Mouse (Mus musculus): ENCODE measurements around the gene Acsm3. TPM values are rescaled to one million over a fixed set of nuclear protein-coding genes. Genes with fewer than 3 reads are reported as not detected.

Gene Acsm3
- polyA plus RNA-seq, 1 experiment from 2014 or later = not detected

DNA sequence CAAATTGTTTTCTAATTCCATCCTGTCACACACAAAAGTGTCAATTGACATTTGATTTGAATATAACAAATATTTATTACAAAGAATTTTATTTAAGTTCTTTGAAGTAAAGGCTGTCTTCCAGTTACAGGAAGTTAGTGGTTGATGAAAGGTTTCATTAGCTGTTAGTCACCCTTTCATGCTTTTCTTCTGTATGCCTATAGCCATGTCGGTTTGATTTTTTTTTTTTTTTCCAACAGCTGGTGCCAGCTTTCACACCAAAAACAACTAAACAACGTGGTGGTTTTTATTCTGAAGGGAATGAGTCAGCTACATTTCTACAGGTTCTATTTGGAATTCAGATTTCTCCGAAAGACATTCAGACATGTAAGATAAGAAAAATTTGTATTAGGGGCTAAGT, 40.3 kb downstream of the Acsm3 start:
- Histone ChIP-seq H3K27ac (replicated peaks) (no peak overlapping the region), H3K36me3 (0 out of 2 replicates have a peak, but pooled peaks cover 2% of the 10 kb centered on the region), H3K4me3 (replicated peaks) (no peak overlapping the region), H3K9ac (replicated peaks) (no peak overlapping the region), H3K4me2 (no peak overlapping the region), H3K9me3 (replicated peaks) (no peaks in the 10 kb centered on the region), H3K27me3 (replicated peaks) (no peaks in the 10 kb centered on the region), H3K4me1 (no peaks in the 10 kb centered on the region)
- 90% methylated on average over 3 of the region's 3 CpGs for WGBS
- ATAC-seq (ENCODE audit: low FRiP score) = no peak

DNA sequence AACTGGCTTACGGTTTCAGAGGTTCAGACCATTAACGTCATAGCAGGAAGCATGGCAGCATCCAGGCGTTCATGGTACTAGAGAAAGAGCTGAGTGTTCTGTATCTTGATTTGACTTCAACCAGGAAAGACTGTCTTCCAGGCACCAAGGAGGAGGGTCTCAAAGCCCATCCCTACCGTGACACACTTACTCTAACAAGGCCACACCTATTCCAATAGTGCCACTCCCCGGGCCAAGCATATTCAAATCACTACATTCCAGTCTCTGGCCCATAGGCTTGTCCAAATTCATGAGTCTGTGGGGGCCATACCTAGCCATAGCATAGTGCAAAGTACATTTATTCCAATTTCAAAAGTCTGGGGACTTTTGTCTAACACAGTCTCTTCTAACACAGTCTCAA, 46.7 kb downstream of the Acsm3 start:
- Histone ChIP-seq H3K36me3 (0 out of 2 replicates have a peak, but pooled peaks cover 2% of the 10 kb centered on the region), H3K4me1 (no peaks in the 10 kb centered on the region), H3K4me2 (no peak overlapping the region), H3K9ac (replicated peaks) (no peak overlapping the region), H3K9me3 (replicated peaks) (no peaks in the 10 kb centered on the region), H3K27ac (replicated peaks) (no peak overlapping the region), H3K4me3 (replicated peaks) (no peak overlapping the region), H3K27me3 (replicated peaks) (no peaks in the 10 kb centered on the region)
- ATAC-seq (ENCODE audit: low FRiP score) = no peak
- WGBS = 93% methylated on average over 5 of the region's 5 CpGs

DNA sequence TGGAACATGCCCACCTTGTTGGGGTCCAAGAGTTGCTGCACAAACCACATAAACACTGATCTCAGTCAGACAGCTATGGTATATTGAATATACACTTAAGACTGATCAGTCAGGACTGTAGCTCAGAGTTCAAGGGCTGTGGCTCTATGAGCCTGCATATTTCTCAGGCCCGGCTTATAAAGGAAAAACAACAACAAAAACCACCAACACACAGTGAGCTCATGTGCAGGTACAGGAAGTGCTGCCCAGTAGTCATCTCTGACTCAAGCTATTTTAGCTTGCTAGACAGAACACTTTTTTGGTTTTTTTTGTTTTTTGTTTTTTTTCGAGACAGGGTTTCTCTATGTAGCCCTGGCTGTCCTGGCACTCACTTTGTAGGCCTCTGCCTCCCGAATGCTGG, 48.0 kb downstream of the Acsm3 start:
- 92% methylated on average over 3 of the region's 3 CpGs for WGBS
- ATAC-seq (ENCODE audit: low FRiP score) = no peak
- no peak overlapping the region for H3K27ac ChIP-seq (replicated peaks)
- no peak overlapping the region for H3K4me2 ChIP-seq
- H3K36me3 ChIP-seq = 0 out of 2 replicates have a peak, but pooled peaks cover 2% of the 10 kb centered on the region
- no peak overlapping the region for H3K9ac ChIP-seq (replicated peaks)
- no peaks in the 10 kb centered on the region for H3K4me1 ChIP-seq
- H3K4me3 ChIP-seq (replicated peaks) = no peak overlapping the region
- H3K27me3 ChIP-seq (replicated peaks) = no peaks in the 10 kb centered on the region
- no peaks in the 10 kb centered on the region for H3K9me3 ChIP-seq (replicated peaks)

DNA sequence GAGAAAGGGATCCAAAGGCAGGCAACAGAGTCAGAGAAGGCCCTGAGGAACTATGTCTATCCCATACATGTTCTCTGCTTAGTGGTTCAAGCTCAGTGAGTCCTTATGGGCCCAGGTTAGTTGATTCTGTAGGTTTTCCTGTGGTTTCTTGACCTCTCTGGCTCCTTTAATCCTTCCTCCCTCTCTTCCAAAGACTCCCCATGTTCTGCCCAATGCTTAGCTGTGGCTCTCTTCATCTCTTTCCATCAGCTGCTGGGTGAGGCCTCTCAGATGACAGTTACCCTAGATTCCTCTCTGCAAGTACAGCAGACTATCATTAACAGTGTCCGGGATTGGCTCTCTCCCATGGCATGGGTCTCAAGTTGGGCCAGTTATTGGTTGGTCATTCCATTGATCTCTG, 74.6 kb downstream of the Acsm3 start:
- no peaks in the 10 kb centered on the region for H3K4me1 ChIP-seq
- H3K27ac ChIP-seq (replicated peaks) = no peak overlapping the region
- H3K9ac ChIP-seq (replicated peaks) = no peak overlapping the region
- no peak overlapping the region for H3K4me3 ChIP-seq (replicated peaks)
- no peak overlapping the region for H3K4me2 ChIP-seq
- no peaks in the 10 kb centered on the region for H3K9me3 ChIP-seq (replicated peaks)
- no peaks in the 10 kb centered on the region for H3K27me3 ChIP-seq (replicated peaks)
- WGBS = 100% methylated on average over 1 of the region's 1 CpGs
- ATAC-seq (ENCODE audit: low FRiP score) = no peak
- no peaks in the 10 kb centered on the region for H3K36me3 ChIP-seq

DNA sequence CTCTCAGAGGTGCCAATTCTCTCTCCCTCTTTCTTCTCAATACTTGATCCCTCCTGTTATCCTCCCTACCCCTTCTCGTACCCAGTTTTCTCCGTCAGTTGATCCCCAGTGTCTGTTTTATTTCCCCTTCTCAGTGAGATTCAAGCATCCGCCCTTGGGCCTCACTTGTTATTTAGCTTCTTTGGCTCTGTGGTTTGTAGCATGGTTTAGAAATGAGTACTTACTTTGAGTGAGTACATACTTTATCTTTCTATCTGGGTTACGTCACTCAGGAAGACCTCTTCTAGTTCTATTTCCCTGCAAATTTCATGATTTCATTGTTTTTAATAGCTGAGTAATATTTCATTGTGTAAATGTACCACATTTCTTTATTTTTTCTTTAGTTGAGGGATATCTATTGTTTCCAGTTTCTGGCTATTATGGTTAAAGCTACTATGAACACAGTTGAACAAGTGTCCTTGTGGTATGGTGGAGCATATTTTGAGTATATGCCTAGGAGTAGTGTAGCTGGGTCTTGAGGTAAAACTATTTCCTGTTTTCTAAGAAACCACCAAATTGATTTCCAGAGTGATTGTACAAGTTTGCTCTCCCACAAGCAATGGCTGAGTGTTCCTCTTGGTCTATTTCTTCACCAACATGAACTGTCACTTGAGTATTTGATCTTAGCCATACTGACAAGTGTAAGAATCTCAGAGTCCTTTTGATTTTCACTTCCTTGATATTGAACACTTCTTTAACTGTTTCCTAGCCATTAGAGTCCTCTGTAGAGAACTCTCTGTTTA, 75.5 kb downstream of the Acsm3 start:
- Histone ChIP-seq H3K27ac (replicated peaks) (no peak overlapping the region), H3K4me2 (no peak overlapping the region), H3K9ac (replicated peaks) (no peak overlapping the region), H3K27me3 (replicated peaks) (no peaks in the 10 kb centered on the region), H3K36me3 (no peaks in the 10 kb centered on the region), H3K9me3 (replicated peaks) (no peaks in the 10 kb centered on the region), H3K4me3 (replicated peaks) (no peak overlapping the region), H3K4me1 (no peaks in the 10 kb centered on the region)
- ATAC-seq (ENCODE audit: low FRiP score) = no peak
- 98% methylated on average over 4 of the region's 4 CpGs for WGBS

Other genes with a start within 250 kb of the Acsm3 start
- 0.08 TPM in 1 of 2 replicates, not detected in the other for gene Acsm5, start 241.5 kb upstream of the Acsm3 start, polyA plus RNA-seq (2015; fragmentation: Nextera tagmentation; extraction: Ambion mirVana)
- gene Pdilt, start 237.4 kb upstream of the Acsm3 start, polyA plus RNA-seq (2015; fragmentation: Nextera tagmentation; extraction: Ambion mirVana) = 0.10 and 0.14 TPM in 2 replicates
- gene Acsm2, start 206.6 kb upstream of the Acsm3 start, polyA plus RNA-seq (2015; fragmentation: Nextera tagmentation; extraction: Ambion mirVana) = not detected in 2 replicates
- gene Acsm1, start 153.9 kb upstream of the Acsm3 start, polyA plus RNA-seq (2015; fragmentation: Nextera tagmentation; extraction: Ambion mirVana) = not detected in 2 replicates
- not detected in 2 replicates for gene Acsm4, start 70.9 kb upstream of the Acsm3 start, polyA plus RNA-seq (2015; fragmentation: Nextera tagmentation; extraction: Ambion mirVana)
- 65.0 and 68.6 TPM in 2 replicates for gene Thumpd1, start 40.1 kb upstream of the Acsm3 start, polyA plus RNA-seq (2015; fragmentation: Nextera tagmentation; extraction: Ambion mirVana)
- gene Rexo5, start 33.1 kb downstream of the Acsm3 start, polyA plus RNA-seq (2015; fragmentation: Nextera tagmentation; extraction: Ambion mirVana) = 6.0 and 15.7 TPM in 2 replicates
- 15.3 and 16.2 TPM in 2 replicates for gene Eri2, start 33.1 kb downstream of the Acsm3 start, polyA plus RNA-seq (2015; fragmentation: Nextera tagmentation; extraction: Ambion mirVana)
- 16.7 and 17.9 TPM in 2 replicates for gene Lyrm1, start 134.9 kb downstream of the Acsm3 start, polyA plus RNA-seq (2015; fragmentation: Nextera tagmentation; extraction: Ambion mirVana)
- gene Dcun1d3, start 135.4 kb downstream of the Acsm3 start, polyA plus RNA-seq (2015; fragmentation: Nextera tagmentation; extraction: Ambion mirVana) = 15.8 and 18.1 TPM in 2 replicates

Measured in neural tube, embryonic 15.5 days (tissue).